Mouse (Mus musculus) CH12.LX (cell line): Measurements from ENCODE around the gene Hs3st3b1. TPM values are rescaled to one million over a fixed set of nuclear protein-coding genes. Genes with fewer than 3 reads are reported as not detected.
A peak's percentile ranks its signal among the peaks of the same experiment; 100 is the strongest.

Experiments used
- DNase-seq: peaks from one replicate; pipeline ENCODE4 v3.0.0-alpha.2; 2013; ENCODE audit errors: extremely low read depth
- H3K27ac ChIP-seq: 2 replicates; pipeline ENCODE4 v1.5.1; 2012; ENCODE audit warnings: low read depth, mild to moderate bottlenecking, control low read depth, moderate library complexity; ENCODE audit not compliant: insufficient read depth
- H3K27me3 ChIP-seq: replicated peaks from 2 replicates; pipeline ENCODE3; 2012; ENCODE audit warnings: inconsistent platforms
- H3K36me3 ChIP-seq, 2 experiments: replicated peaks in 1 of 2; 2 replicates each; pipeline versions ENCODE3 to v1.6.1; 2012; ENCODE audit warnings: inconsistent platforms in 1 of 2, low read length in 1 of 2, mild to moderate bottlenecking in 1 of 2, mixed read lengths in 1 of 2, moderate library complexity in 1 of 2; ENCODE audit not compliant: control insufficient read depth in 1 of 2, insufficient read depth in 1 of 2
- H3K4me1 ChIP-seq, 2 experiments: 2 replicates each; pipeline ENCODE4 v1.6.1; 2012; ENCODE audit warnings: inconsistent platforms in 1 of 2, moderate library complexity in 1 of 2; ENCODE audit not compliant: insufficient read depth in 2 of 2, control insufficient read depth in 1 of 2
- H3K4me2 ChIP-seq: 2 replicates; pipeline ENCODE4 v1.6.1; 2012; ENCODE audit warnings: low read depth, mild to moderate bottlenecking, control low read depth; ENCODE audit not compliant: poor library complexity, insufficient read depth, severe bottlenecking
- H3K4me3 ChIP-seq, 3 experiments: fragments of 150-350 bp in 1 of 3; sonication (generic) in 1 of 3; replicated peaks in 1 of 3; 2 replicates each; pipeline versions ENCODE3 to v1.5.1; 2011 to 2012; ENCODE audit warnings: low read depth in 2 of 3, low read length in 2 of 3, mild to moderate bottlenecking in 2 of 3, moderate library complexity in 2 of 3, control low read depth in 1 of 3, improper control_type of control experiment in 1 of 3, inconsistent platforms in 1 of 3, mixed read lengths in 1 of 3; ENCODE audit not compliant: poor library complexity in 1 of 3
- H3K79me2 ChIP-seq: replicated peaks from 2 replicates; pipeline ENCODE4 v1.6.1; 2012; ENCODE audit warnings: mild to moderate bottlenecking, moderate library complexity; ENCODE audit not compliant: control insufficient read depth, poor library complexity, insufficient read depth, severe bottlenecking; ENCODE audit errors: extremely low read depth
- H3K9ac ChIP-seq: 2 replicates; pipeline ENCODE4 v1.6.1; 2012; ENCODE audit warnings: low read depth, mild to moderate bottlenecking, control low read depth, moderate library complexity; ENCODE audit not compliant: insufficient read depth
- H3K9me3 ChIP-seq: replicated peaks from 2 replicates; pipeline ENCODE3; 2012; ENCODE audit warnings: low read length, inconsistent platforms, mixed read lengths
- BHLHE40 ChIP-seq: IDR thresholded peaks from 2 replicates; pipeline ENCODE4 v1.6.1; 2011; ENCODE audit warnings: mild to moderate bottlenecking, low read depth, low read length, improper control_type of control experiment
- CHD1 ChIP-seq: IDR thresholded peaks from 2 replicates; pipeline ENCODE4 v1.6.1; 2012; ENCODE audit warnings: low read depth, low read length, improper control_type of control experiment, inconsistent platforms
- CHD2 ChIP-seq: IDR thresholded peaks from 2 replicates; pipeline ENCODE4 v1.6.1; 2011; ENCODE audit warnings: low read length, improper control_type of control experiment
- CTCF ChIP-seq, 2 experiments: IDR thresholded peaks in 1 of 2; conservative IDR thresholded peaks in 1 of 2; 2 replicates each; pipeline ENCODE4 v1.5.1; 2011 to 2012; ENCODE audit warnings: low read depth in 2 of 2, low read length in 2 of 2, improper control_type of control experiment in 1 of 2, inconsistent platforms in 1 of 2, mild to moderate bottlenecking in 1 of 2, moderate library complexity in 1 of 2
- E2F4 ChIP-seq: IDR thresholded peaks from 2 replicates; pipeline ENCODE4 v1.6.1; 2011; ENCODE audit warnings: low read depth, low read length, improper control_type of control experiment; ENCODE audit not compliant: insufficient replicate concordance
- ELF1 ChIP-seq: IDR thresholded peaks from 2 replicates; pipeline ENCODE4 v1.6.1; 2014; ENCODE audit warnings: low read depth, mild to moderate bottlenecking, inconsistent platforms, low read length, improper control_type of control experiment
- EP300 ChIP-seq: IDR thresholded peaks from 2 replicates; pipeline ENCODE4 v1.6.1; 2011; ENCODE audit warnings: low read length, improper control_type of control experiment
- ETS1 ChIP-seq: conservative IDR thresholded peaks from 2 replicates; pipeline ENCODE4 v1.6.1; 2012; ENCODE audit warnings: low read depth, mild to moderate bottlenecking, inconsistent platforms, low read length, improper control_type of control experiment, moderate library complexity
- HCFC1 ChIP-seq: IDR thresholded peaks from 2 replicates; pipeline ENCODE4 v1.6.1; 2012; ENCODE audit warnings: low read depth, mild to moderate bottlenecking, inconsistent platforms, low read length, improper control_type of control experiment
- IRF4 ChIP-seq: IDR thresholded peaks from 2 replicates; pipeline ENCODE4 v1.6.1; 2014; ENCODE audit warnings: low read depth, mild to moderate bottlenecking, inconsistent platforms, low read length, improper control_type of control experiment
- JUN ChIP-seq: IDR thresholded peaks from 2 replicates; pipeline ENCODE4 v1.6.1; 2011; ENCODE audit warnings: low read depth, mild to moderate bottlenecking, low read length, improper control_type of control experiment, moderate library complexity; ENCODE audit not compliant: insufficient read depth
- JUND ChIP-seq: conservative IDR thresholded peaks from 2 replicates; pipeline ENCODE4 v1.6.1; 2011; ENCODE audit warnings: low read depth, low read length, improper control_type of control experiment
- KAT2A ChIP-seq: IDR thresholded peaks from 2 replicates; pipeline ENCODE4 v1.6.1; 2012; ENCODE audit warnings: low read length, improper control_type of control experiment, inconsistent platforms; ENCODE audit not compliant: insufficient replicate concordance
- MAZ ChIP-seq: IDR thresholded peaks from 2 replicates; pipeline ENCODE4 v1.6.1; 2012; ENCODE audit warnings: low read depth, mild to moderate bottlenecking, inconsistent platforms, low read length, improper control_type of control experiment, moderate library complexity
- MEF2A ChIP-seq: IDR thresholded peaks from 2 replicates; pipeline ENCODE4 v1.6.1; 2014; ENCODE audit warnings: low read depth, mild to moderate bottlenecking, inconsistent platforms, low read length, improper control_type of control experiment, borderline replicate concordance
- MYC ChIP-seq: IDR thresholded peaks from 2 replicates; pipeline ENCODE4 v1.6.1; 2011; ENCODE audit warnings: low read depth, mild to moderate bottlenecking, improper control_type of control experiment, low read length
- POLR2A ChIP-seq: IDR thresholded peaks from 2 replicates; pipeline ENCODE4 v1.6.1; 2011; ENCODE audit warnings: low read depth, mild to moderate bottlenecking, improper control_type of control experiment, low read length
- POLR2AphosphoS2 ChIP-seq: IDR thresholded peaks from 2 replicates; pipeline ENCODE4 v1.6.1; 2011; ENCODE audit warnings: low read depth, low read length, improper control_type of control experiment
- SIN3A ChIP-seq: IDR thresholded peaks from 2 replicates; pipeline ENCODE4 v1.6.1; 2012; ENCODE audit warnings: low read length, improper control_type of control experiment, inconsistent platforms
- SMC3 ChIP-seq: IDR thresholded peaks from 2 replicates; pipeline ENCODE4 v1.6.1; 2011; ENCODE audit warnings: low read depth, low read length, improper control_type of control experiment
- TBP ChIP-seq: conservative IDR thresholded peaks from 2 replicates; pipeline ENCODE4 v1.6.1; 2011; ENCODE audit warnings: low read depth, low read length, improper control_type of control experiment
- TCF12 ChIP-seq: IDR thresholded peaks from 2 replicates; pipeline ENCODE4 v1.6.1; 2014; ENCODE audit warnings: low read depth, mild to moderate bottlenecking, inconsistent platforms, low read length, improper control_type of control experiment
- UBTF ChIP-seq: IDR thresholded peaks from 2 replicates; pipeline ENCODE4 v1.6.1; 2012; ENCODE audit warnings: low read depth, mild to moderate bottlenecking, inconsistent platforms, low read length, improper control_type of control experiment, moderate library complexity
- ZC3H11A ChIP-seq: IDR thresholded peaks from 2 replicates; pipeline ENCODE4 v1.6.1; 2012; ENCODE audit warnings: low read depth, mild to moderate bottlenecking, inconsistent platforms, low read length, improper control_type of control experiment
- dilution Hi-C: fragments of 300-500 bp; cut with MboI; formaldehyde crosslinking; loops from 2 replicates; pipeline ENCODE4 v1.14.3; 2020; ENCODE audit warnings: low sequenced_read_pairs; ENCODE audit not compliant: extremely low pct_unique_long_range_greater_than_20kb, extremely low pct_ligation_motif_present
- in situ Hi-C: fragments of 300-500 bp; cut with MboI; formaldehyde crosslinking; loops from 3 replicates; pipeline ENCODE4 v1.14.3; 2019; ENCODE audit warnings: low sequenced_read_pairs, low pct_ligation_motif_present, low pct_unique_long_range_greater_than_20kb, mixed read lengths
- polyA plus RNA-seq: library from polyadenylated mRNA; unstranded; fragments of >175 nt; gene quantifications from 2 replicates; pipeline ENCODE4 v1.2.1, GENCODE M21; 2012; ENCODE audit warnings: low read depth; ENCODE audit not compliant: insufficient read length
- total RNA-seq, 2 experiments: library from RNA; depleted of rRNA; stranded (reverse); fragments of 300-350 nt in 1 of 2; fragments of >200 nt in 1 of 2; gene quantifications; 2 replicates each; pipeline ENCODE4 v1.2.3; 2012 to 2014

Gene Hs3st3b1
- total and polyA plus RNA-seq, 3 experiments = 1.1 to 2.0 (median 2.0) TPM

DNA sequence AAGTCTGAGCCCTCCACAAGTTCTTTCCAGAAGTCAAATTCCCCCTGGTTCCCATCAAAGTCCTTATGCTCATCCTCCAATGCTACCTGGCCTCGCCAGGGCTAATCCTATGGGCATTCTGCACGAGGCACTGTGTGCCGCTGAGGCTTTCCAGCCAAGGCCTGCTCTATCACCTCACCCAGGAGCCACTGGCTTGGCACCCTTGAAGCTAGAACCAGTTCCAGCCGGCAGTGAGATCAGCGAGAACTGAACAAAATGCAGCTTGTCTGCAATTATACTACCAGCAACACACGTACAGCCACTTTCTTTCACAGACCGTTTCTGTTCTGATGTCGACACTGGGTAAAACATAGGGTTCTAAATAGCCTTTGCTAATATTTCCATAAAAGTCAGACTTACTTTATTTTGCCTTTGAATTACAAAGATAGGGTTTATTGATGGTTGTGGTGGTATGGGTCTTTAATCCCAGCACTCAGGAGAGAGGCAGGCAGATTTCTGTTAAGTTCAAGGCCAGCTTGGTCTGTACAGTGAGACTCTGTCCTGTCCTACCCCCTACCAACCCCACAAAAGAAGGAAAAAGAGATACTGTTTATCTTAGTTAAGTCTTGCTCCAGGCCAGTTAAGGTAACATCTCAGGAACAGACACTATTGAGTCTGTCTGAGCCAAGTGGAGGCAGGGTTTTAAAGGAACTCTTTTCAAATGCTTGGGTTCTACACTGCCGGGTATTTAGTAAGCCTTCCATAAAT, 45.7 kb upstream of the Hs3st3b1 start:
- in situ Hi-C loops (no loop called here), dilution Hi-C loops (no loop called here)
- Histone ChIP-seq H3K36me3 (peaks cover 16 to 89% of the 10 kb centered on the region in 2 experiments), H3K9me3 (no peaks in the 10 kb centered on the region), H3K4me2 (no peak overlapping the region), H3K9ac (no peak overlapping the region), H3K27ac (no peak overlapping the region), H3K4me3 (no peak overlapping the region), H3K4me1 (peaks cover 0 to 32% of the 10 kb centered on the region in 2 experiments; a peak in 3 of 4 replicates), H3K27me3 (no peaks in the 10 kb centered on the region), H3K79me2 (no peaks in the 10 kb centered on the region)
- no peak for DNase-seq
- TF ChIP-seq POLR2AphosphoS2 = no peak
- TF ChIP-seq BHLHE40 = no peak
- TF ChIP-seq SMC3 = no peak
- no peak for TF ChIP-seq TCF12
- no peak for TF ChIP-seq E2F4
- TF ChIP-seq HCFC1 = no peak
- TF ChIP-seq UBTF = no peak
- no peak for TF ChIP-seq ELF1
- no peak for TF ChIP-seq MAZ
- TF ChIP-seq TBP = no peak
- TF ChIP-seq IRF4 = no peak
- TF ChIP-seq POLR2A = no peak
- no peak for TF ChIP-seq MYC
- no peak for TF ChIP-seq CHD2
- TF ChIP-seq SIN3A = no peak
- TF ChIP-seq MEF2A = no peak

DNA sequence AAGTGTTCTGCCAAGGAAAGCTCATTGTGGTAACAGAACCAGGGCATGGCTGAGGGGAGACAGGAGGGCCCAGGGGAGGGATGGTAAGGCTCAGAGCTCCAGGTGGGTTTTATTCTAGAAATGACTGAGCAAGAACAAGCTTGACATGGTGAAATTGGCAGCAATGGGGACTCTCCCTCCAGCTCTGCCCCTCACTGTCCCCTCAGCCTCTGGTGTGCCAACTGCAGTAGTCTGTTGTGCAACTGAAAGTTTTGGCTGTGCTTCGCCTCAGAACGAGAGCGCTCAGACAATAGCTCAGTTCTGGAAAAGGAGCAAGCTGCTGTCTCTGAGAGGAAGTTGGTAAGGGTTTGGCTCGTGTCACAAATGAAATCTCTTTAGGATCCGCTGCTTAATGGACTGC, 43.3 kb upstream of the Hs3st3b1 start:
- DNase-seq = peak; percentile 84
- in situ Hi-C loops = no loop called here
- no peak for TF ChIP-seq HCFC1
- TF ChIP-seq BHLHE40 = peak; percentile 17; the same call in 1 of the 2 replicates
- no peak for TF ChIP-seq POLR2A
- TF ChIP-seq EP300 = peak; percentile 78
- no peak for TF ChIP-seq CHD2
- peak; percentile 81 for TF ChIP-seq IRF4
- TF ChIP-seq JUND = peak; percentile 52
- peak; percentile 42 for TF ChIP-seq ETS1
- no peak for TF ChIP-seq SIN3A
- no peak for TF ChIP-seq ELF1
- TF ChIP-seq TCF12 = 0 out of 2 replicates have a peak, but pooled peaks have one; percentile 28
- 0 out of 2 replicates have a peak, but pooled peaks have one; percentile 12 for TF ChIP-seq MEF2A
- TF ChIP-seq JUN = peak; percentile 21; the same call in 1 of the 2 replicates
- no peak for TF ChIP-seq ZC3H11A
- no peak for TF ChIP-seq CHD1
- no peak for TF ChIP-seq CTCF (conservative IDR thresholded peaks at IDR 0.05 in 1 of 2, IDR thresholded peaks at IDR 0.05 in 1 of 2; ENCODE audit: low read depth in 2 of 2, low read length in 2 of 2)
- no peak for TF ChIP-seq KAT2A

More for the DNA sequence above, 43.3 kb upstream of the Hs3st3b1 start:
- Histone ChIP-seq H3K79me2 (no peaks in the 10 kb centered on the region), H3K9ac (no peak overlapping the region), H3K27ac (no peak overlapping the region), H3K36me3 (peaks cover 12 to 76% of the 10 kb centered on the region in 2 experiments), H3K4me1 (peaks cover 0 to 34% of the 10 kb centered on the region in 2 experiments; a peak in 3 of 4 replicates), H3K4me3 (no peak overlapping the region), H3K27me3 (no peaks in the 10 kb centered on the region), H3K4me2 (no peak overlapping the region), H3K9me3 (no peaks in the 10 kb centered on the region)
- dilution Hi-C loops = no loop called here
